Mouse (Mus musculus) bone marrow macrophage, adult 2 months (primary cell): ENCODE results near the gene Tm9sf2.

Experiments used
- CTCF ChIP-seq: IDR thresholded peaks from 2 replicates; pipeline ENCODE4 v1.5.1; 2012; ENCODE audit warnings: low read depth, mild to moderate bottlenecking, low read length, moderate library complexity
- POLR2A ChIP-seq: IDR thresholded peaks from 2 replicates; pipeline ENCODE4 v1.6.1; 2012; ENCODE audit warnings: mild to moderate bottlenecking, low read depth, low read length, borderline replicate concordance

DNA sequence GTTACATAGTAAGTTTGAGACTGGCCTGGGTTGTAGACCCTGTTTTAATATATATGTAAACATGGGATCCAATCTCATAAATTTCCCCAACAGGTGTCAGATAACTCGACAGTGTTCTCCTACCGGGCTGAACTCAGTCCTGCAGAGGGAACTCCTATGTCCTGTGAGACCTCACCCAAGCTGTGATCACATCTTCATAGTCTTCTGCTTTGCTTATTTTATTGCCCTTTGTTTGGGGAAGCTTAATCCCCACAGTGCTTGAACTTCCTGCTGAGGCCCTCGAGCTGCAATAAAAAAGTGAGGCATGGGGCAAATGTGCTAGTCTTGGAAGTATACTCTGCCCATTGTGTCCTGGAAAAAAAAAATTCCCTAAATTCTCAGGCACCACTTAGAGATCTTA is 25.5 kb upstream of the Tm9sf2 start:
- TF ChIP-seq POLR2A (no peak), CTCF (no peak)
